Mouse (Mus musculus) hindbrain, embryonic 15.5 days (tissue): ENCODE measurements around the gene Piwil1. TPM values are rescaled to one million over a fixed set of nuclear protein-coding genes. Genes with fewer than 3 reads are reported as not detected.
"Not testable (repeated sequence)": the region's sequence is repeated elsewhere in the genome, so short reads cannot be mapped to it uniquely, and the experiment has no call there.

Experiments used
- ATAC-seq: fragments of 200-750 bp; cut with Nextera tagmentation; 2 replicates; pipeline ENCODE4 v1.8.0; 2017; ENCODE audit warnings: low read depth, moderate number of reproducible peaks, moderate TSS enrichment; ENCODE audit not compliant: low FRiP score
- H3K27ac ChIP-seq: fragments of 300-500 bp; sonication (generic); replicated peaks from 2 replicates; pipeline ENCODE4 v1.5.1; 2015; ENCODE audit warnings: mild to moderate bottlenecking, inconsistent platforms
- H3K27me3 ChIP-seq: fragments of 300-500 bp; sonication (generic); 2 replicates; pipeline ENCODE4 v1.6.1; 2015; ENCODE audit warnings: control low read depth, inconsistent platforms
- H3K36me3 ChIP-seq: fragments of 300-500 bp; sonication (generic); 2 replicates; pipeline ENCODE4 v1.6.1; 2015; ENCODE audit warnings: control low read depth, inconsistent platforms
- H3K4me1 ChIP-seq: fragments of 300-500 bp; sonication (generic); replicated peaks from 2 replicates; pipeline ENCODE4 v1.6.1; 2015; ENCODE audit warnings: control low read depth, inconsistent platforms
- H3K4me2 ChIP-seq: fragments of 300-500 bp; sonication (generic); 2 replicates; pipeline ENCODE4 v1.6.1; 2015; ENCODE audit warnings: moderate library complexity, mild to moderate bottlenecking, inconsistent platforms
- H3K4me3 ChIP-seq: fragments of 300-500 bp; sonication (generic); 2 replicates; pipeline ENCODE4 v1.5.1; 2015; ENCODE audit warnings: mild to moderate bottlenecking, inconsistent platforms
- H3K9ac ChIP-seq: fragments of 300-500 bp; sonication (generic); 2 replicates; pipeline ENCODE4 v1.6.1; 2015; ENCODE audit warnings: inconsistent platforms
- H3K9me3 ChIP-seq: fragments of 300-500 bp; sonication (generic); 2 replicates; pipeline ENCODE4 v1.6.1; 2016; ENCODE audit warnings: control low read depth, inconsistent platforms
- WGBS: fragments of 180-500 bp; shearing (Covaris S2); methylation state at CpG from one replicate; pipeline ENCODE4 v1.1.7; 2015; 5-methylcytosine and 5-hydroxymethylcytosine counted together
- polyA plus RNA-seq: library from polyadenylated mRNA; unstranded; fragments of >200 nt; fragmentation: Nextera tagmentation; extraction: Ambion mirVana; gene quantifications from 2 replicates; pipeline ENCODE4 v1.2.1, GENCODE M21; 2015

Gene Piwil1
- polyA plus RNA-seq, 1 experiment from 2014 or later = 0.32 TPM

GRCm38 (mm10) chr5:128715171-128715570 lies 12.8 kb downstream of the Piwil1 start:
- Histone ChIP-seq H3K9ac (no peak overlapping the region), H3K4me1 (no peaks in the 10 kb centered on the region), H3K9me3 (no peaks in the 10 kb centered on the region), H3K36me3 (no peaks in the 10 kb centered on the region), H3K4me2 (no peak overlapping the region), H3K27ac (no peak overlapping the region), H3K27me3 (no peaks in the 10 kb centered on the region), H3K4me3 (no peak overlapping the region)
- no peak for ATAC-seq
- WGBS = 69% methylated on average over 16 of the region's 16 CpGs

GRCm38 (mm10) chr5:128720461-128720860 lies 18.1 kb downstream of the Piwil1 start:
- not testable (repeated sequence) for H3K4me3 ChIP-seq, H3K4me2 ChIP-seq, ATAC-seq, H3K27me3 ChIP-seq, H3K9me3 ChIP-seq, H3K27ac ChIP-seq, H3K36me3 ChIP-seq, H3K4me1 ChIP-seq, H3K9ac ChIP-seq
- 89% methylated on average over 11 of the region's 11 CpGs for WGBS

- ATAC-seq = no peak
- H3K9me3 ChIP-seq = no peaks in the 10 kb centered on the region
- no peaks in the 10 kb centered on the region for H3K36me3 ChIP-seq
- H3K27me3 ChIP-seq = no peaks in the 10 kb centered on the region
- no peaks in the 10 kb centered on the region for H3K4me1 ChIP-seq
- WGBS = 70% methylated on average over 5 of the region's 5 CpGs
- no peak overlapping the region for H3K9ac ChIP-seq
- no peak overlapping the region for H3K4me2 ChIP-seq
- H3K4me3 ChIP-seq = no peak overlapping the region
- no peak overlapping the region for H3K27ac ChIP-seq
These were observed 27.0 kb downstream of the Piwil1 start for GRCm38 (mm10) chr5:128729341-128729740.

GRCm38 (mm10) chr5:128730634-128731033 lies 28.3 kb downstream of the Piwil1 start:
- Histone ChIP-seq H3K27me3 (peaks cover 1% of the 10 kb centered on the region; the same call in 1 of the 2 replicates), H3K36me3 (no peaks in the 10 kb centered on the region), H3K4me3 (no peak overlapping the region), H3K4me2 (no peak overlapping the region), H3K4me1 (no peaks in the 10 kb centered on the region), H3K9ac (no peak overlapping the region), H3K9me3 (no peaks in the 10 kb centered on the region), H3K27ac (no peak overlapping the region)
- ATAC-seq = no peak
- 44% methylated on average over 5 of the region's 5 CpGs for WGBS

GRCm38 (mm10) chr5:128732416-128733014 lies 30.2 kb downstream of the Piwil1 start:
- ATAC-seq = no peak
- no peaks in the 10 kb centered on the region for H3K36me3 ChIP-seq
- no peak overlapping the region for H3K4me3 ChIP-seq
- H3K27me3 ChIP-seq = peaks cover 6% of the 10 kb centered on the region; the same call in 1 of the 2 replicates
- no peaks in the 10 kb centered on the region for H3K4me1 ChIP-seq
- H3K9ac ChIP-seq = no peak overlapping the region
- no peak overlapping the region for H3K27ac ChIP-seq
- H3K9me3 ChIP-seq = no peaks in the 10 kb centered on the region
- H3K4me2 ChIP-seq = no peak overlapping the region
- WGBS = 71% methylated on average over 11 of the region's 11 CpGs

- WGBS = 3% methylated on average over 6 of the region's 6 CpGs
- Histone ChIP-seq H3K4me2 (no peak overlapping the region), H3K27ac (no peak overlapping the region), H3K36me3 (no peaks in the 10 kb centered on the region), H3K9ac (no peak overlapping the region), H3K27me3 (peaks cover 6% of the 10 kb centered on the region; the same call in 1 of the 2 replicates), H3K4me3 (no peak overlapping the region), H3K9me3 (no peaks in the 10 kb centered on the region), H3K4me1 (no peaks in the 10 kb centered on the region)
- ATAC-seq = no peak
These were observed 31.6 kb downstream of the Piwil1 start for GRCm38 (mm10) chr5:128733955-128734354.

GRCm38 (mm10) chr5:128735921-128736320 lies 33.6 kb downstream of the Piwil1 start:
- no peak overlapping the region for H3K27ac ChIP-seq
- H3K9ac ChIP-seq = no peak overlapping the region
- 80% methylated on average over 22 of the region's 22 CpGs for WGBS
- H3K4me1 ChIP-seq = no peaks in the 10 kb centered on the region; the same call in 1 of the 2 replicates
- no peaks in the 10 kb centered on the region for H3K36me3 ChIP-seq
- no peaks in the 10 kb centered on the region for H3K9me3 ChIP-seq
- no peak for ATAC-seq
- H3K4me2 ChIP-seq = no peak overlapping the region
- no peak overlapping the region for H3K4me3 ChIP-seq
- peaks cover 6% of the 10 kb centered on the region; the same call in 1 of the 2 replicates for H3K27me3 ChIP-seq

GRCm38 (mm10) chr5:128739168-128739837 lies 37.0 kb downstream of the Piwil1 start:
- no peaks in the 10 kb centered on the region; the same call in 1 of the 2 replicates for H3K4me1 ChIP-seq
- H3K27ac ChIP-seq = no peak overlapping the region
- H3K36me3 ChIP-seq = no peaks in the 10 kb centered on the region
- peak overlapping the region; percentile 50 for H3K4me2 ChIP-seq
- WGBS = 28% methylated on average over 16 of the region's 17 CpGs
- no peak overlapping the region for H3K9ac ChIP-seq
- peak; percentile 83; the same call in 1 of the 2 replicates for ATAC-seq
- no peaks in the 10 kb centered on the region for H3K9me3 ChIP-seq
- peak overlapping the region; percentile 12; the same call in 1 of the 2 replicates for H3K4me3 ChIP-seq
- H3K27me3 ChIP-seq = peaks cover 6% of the 10 kb centered on the region; the same call in 1 of the 2 replicates

- no peaks in the 10 kb centered on the region for H3K9me3 ChIP-seq
- ATAC-seq = peak; percentile 17; the same call in 1 of the 2 replicates
- H3K4me2 ChIP-seq = peak overlapping the region; percentile 50
- no peak overlapping the region for H3K27ac ChIP-seq
- peak overlapping the region; percentile 12; the same call in 1 of the 2 replicates for H3K4me3 ChIP-seq
- WGBS = 24% methylated on average over 8 of the region's 8 CpGs
- H3K36me3 ChIP-seq = no peaks in the 10 kb centered on the region
- peaks cover 6% of the 10 kb centered on the region; the same call in 1 of the 2 replicates for H3K27me3 ChIP-seq
- no peaks in the 10 kb centered on the region; the same call in 1 of the 2 replicates for H3K4me1 ChIP-seq
- H3K9ac ChIP-seq = no peak overlapping the region
These were observed 37.5 kb downstream of the Piwil1 start for GRCm38 (mm10) chr5:128739838-128740171.

- Histone ChIP-seq H3K4me3 (no peak overlapping the region), H3K36me3 (no peaks in the 10 kb centered on the region), H3K4me1 (peaks cover 8% of the 10 kb centered on the region; the same call in 1 of the 2 replicates), H3K27ac (no peak overlapping the region), H3K4me2 (no peak overlapping the region), H3K27me3 (no peaks in the 10 kb centered on the region), H3K9ac (no peak overlapping the region), H3K9me3 (no peaks in the 10 kb centered on the region)
- ATAC-seq = no peak
- 93% methylated on average over 6 of the region's 6 CpGs for WGBS
These were observed 42.0 kb downstream of the Piwil1 start for GRCm38 (mm10) chr5:128744351-128744750.

GRCm38 (mm10) chr5:128745206-128745605 lies 42.9 kb downstream of the Piwil1 start:
- no peak for ATAC-seq
- peaks cover 8% of the 10 kb centered on the region; the same call in 1 of the 2 replicates for H3K4me1 ChIP-seq
- WGBS = 77% methylated on average over 9 of the region's 9 CpGs

GRCm38 (mm10) chr5:128746261-128746660 lies 43.9 kb downstream of the Piwil1 start:
- Histone ChIP-seq H3K36me3 (no peaks in the 10 kb centered on the region), H3K27ac (no peak overlapping the region), H3K27me3 (no peaks in the 10 kb centered on the region), H3K4me2 (no peak overlapping the region), H3K4me3 (no peak overlapping the region), H3K9me3 (no peaks in the 10 kb centered on the region), H3K4me1 (peaks cover 8% of the 10 kb centered on the region; the same call in 1 of the 2 replicates), H3K9ac (no peak overlapping the region)
- 80% methylated on average over 8 of the region's 8 CpGs for WGBS
- no peak for ATAC-seq

More at GRCm38 (mm10) chr5:128745206-128745605, 42.9 kb downstream of the Piwil1 start:
- Histone ChIP-seq H3K9ac (no peak overlapping the region), H3K4me2 (no peak overlapping the region), H3K9me3 (no peaks in the 10 kb centered on the region), H3K27ac (no peak overlapping the region), H3K36me3 (no peaks in the 10 kb centered on the region), H3K27me3 (no peaks in the 10 kb centered on the region), H3K4me3 (no peak overlapping the region)
